Mouse (Mus musculus) urinary bladder, postnatal 10 days (tissue): ENCODE results near the gene Zfp445.
"Not testable (repeated sequence)": the region's sequence is repeated elsewhere in the genome, so short reads cannot be mapped to it uniquely, and the experiment has no call there.

Source experiments
- DNase-seq: peaks from one replicate; pipeline ENCODE4 v3.0.0; 2022; ENCODE audit warnings: low spot score

Gene Zfp445

DNA sequence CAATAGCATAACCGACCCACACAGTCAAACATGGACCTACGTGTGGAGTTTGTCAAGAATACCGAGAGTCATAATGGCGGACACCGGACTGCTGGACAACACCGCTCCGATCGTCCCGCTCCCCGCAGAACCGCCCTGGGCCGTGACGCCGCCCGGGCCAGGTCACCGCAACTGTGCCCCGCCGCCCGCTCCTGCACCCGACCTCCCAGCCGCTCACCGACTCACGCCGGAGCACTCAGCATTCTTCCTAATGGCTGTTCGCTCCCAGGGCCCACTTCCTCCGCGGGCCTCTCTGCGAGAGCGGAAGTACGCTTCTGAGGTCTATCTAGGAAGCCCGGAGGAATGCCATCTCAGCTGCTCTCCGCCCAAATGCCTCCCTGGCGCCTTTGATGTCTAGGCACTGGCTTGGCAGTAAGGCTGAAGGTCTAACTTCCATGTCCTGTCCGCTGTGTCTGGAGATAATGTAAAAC, at the start of gene Zfp445:
TSS of gene Zfp445 (minus strand) at position 310 of the 470 bp plus-strand sequence.
- peak; percentile 28 for DNase-seq

GRCm38 (mm10) chr9:122902717-122903535, 37.1 kb upstream of the Zfp445 start:
- no peak for DNase-seq

- DNase-seq: no peak
These were observed 35.2 kb upstream of the Zfp445 start for GRCm38 (mm10) chr9:122901047-122901446.

DNA sequence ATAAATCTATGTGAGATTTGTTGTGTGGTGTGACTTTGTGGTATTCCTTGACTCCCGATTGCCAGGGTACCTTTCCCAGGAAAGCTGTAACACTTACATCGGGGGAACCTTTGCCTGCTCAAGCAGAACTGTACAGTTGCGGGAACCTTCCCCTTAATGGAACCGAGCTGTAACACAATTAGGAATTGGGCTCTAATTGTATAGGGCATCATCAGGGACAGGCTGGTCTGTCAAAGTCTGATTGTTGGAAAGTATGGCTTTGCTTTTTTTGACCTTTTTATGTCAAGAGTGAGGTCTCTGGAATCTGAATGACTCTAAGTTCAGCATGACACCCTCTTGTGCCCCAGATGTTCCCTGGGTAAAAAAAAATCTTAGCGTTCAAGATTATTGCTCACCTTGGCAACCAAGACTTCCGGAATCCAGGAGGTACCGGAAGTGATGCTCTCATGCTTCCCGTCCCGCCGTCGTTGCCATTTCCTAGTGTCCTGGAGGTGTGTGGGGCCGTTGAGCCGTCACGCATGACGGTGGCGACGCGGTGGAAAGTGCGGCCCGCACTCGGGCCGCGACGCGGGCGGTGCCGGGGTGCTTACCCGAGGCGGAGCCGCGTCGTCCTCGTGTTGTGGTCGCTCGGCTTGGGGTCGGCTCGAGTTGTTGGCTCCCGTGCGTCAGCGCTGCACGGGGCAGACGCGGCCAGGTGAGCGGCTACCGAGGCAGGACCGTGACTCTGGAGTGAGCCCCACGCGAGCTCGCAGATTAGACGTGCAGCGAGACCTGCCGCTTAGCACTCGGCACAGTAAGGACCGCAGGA, 20.8 kb upstream of the Zfp445 start:
- DNase-seq: no peak

DNA sequence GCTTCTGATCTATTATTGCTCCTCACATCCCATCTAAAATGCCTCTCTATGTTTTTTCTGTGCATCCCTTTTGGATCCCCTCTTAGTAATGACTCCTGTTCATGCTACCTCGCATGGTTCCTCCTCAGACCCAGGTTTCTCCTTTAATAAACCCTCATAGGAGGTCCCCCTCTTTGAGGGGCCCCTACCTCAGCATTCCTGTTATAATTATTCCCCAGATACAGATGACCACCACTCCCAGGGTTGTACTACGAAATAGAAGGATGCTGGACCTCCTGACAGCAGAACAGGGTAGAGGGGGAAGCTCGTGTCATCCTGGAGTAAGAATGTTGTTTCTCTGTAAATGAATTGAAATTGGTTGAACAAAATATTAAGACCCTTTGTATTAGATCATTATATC, 19.6 kb upstream of the Zfp445 start, which contains the start of gene Zkscan7:
TSS of gene Zkscan7 (plus strand) at position 301 of the 400 bp plus-strand sequence.
- no peak for DNase-seq

DNA sequence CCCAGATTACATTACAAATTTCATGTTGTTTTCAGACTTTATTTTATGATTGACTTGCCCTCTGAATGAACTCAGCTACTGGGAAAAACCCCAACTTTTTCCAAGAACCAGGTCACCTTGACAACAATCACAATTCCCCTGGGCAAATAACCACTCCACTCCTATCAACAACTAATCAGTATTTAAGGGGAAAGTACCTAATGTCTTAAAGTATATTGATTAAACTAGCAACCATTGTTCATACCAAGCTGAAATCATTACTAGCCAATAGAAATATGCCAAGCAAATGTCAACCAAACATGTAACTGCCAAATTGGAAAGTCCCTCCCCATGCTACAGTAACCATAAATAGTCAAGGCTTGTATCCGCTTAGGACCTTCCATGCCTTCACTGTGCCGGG, 9.3 kb upstream of the Zfp445 start:
- DNase-seq: no peak

DNA sequence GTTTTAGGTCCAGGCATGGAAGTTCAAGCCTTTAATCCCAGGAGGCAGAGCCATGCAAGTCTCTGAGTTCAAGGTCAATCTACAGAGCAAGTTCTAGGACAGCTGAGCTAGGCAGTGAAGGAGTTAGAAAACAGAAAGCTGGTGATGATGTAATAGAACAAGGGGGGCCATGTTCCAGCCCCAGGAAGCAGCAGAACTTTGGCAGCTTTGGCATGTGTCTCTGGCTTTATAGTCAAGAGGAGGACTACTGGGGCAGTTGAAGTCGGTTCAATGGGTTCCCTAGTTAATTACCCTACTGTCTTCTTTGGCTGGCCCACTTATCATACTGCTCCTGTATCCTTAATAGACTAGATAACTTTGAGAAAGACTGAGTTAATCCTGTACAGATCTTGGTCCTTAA, 8.8 kb upstream of the Zfp445 start:
- DNase-seq: no peak

GRCm38 (mm10) chr9:122872595-122872994, 6.8 kb upstream of the Zfp445 start:
- DNase-seq: no peak

DNA sequence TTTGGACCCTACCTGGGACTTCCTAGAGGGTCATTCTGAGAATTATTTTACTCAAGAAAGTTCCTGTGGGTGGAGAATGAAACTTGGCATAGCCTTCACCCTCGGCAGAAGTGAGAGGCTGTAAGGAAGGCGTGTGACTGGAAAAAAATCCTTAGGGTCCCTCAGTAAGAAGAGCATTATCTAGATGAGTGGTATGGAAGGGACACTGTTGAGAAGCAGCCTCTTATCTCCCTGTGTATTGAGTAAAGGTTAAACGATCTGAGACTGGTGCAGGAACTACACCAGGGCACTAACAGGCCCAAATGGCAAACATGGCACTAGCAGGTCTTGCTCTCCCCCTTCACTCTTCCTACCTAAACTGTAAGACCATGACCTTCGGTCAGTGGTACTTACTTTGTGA, 386 bp upstream of the Zfp445 start:
- no peak for DNase-seq

GRCm38 (mm10) chr9:122864848-122865247, 958 bp downstream of the Zfp445 start:
- DNase-seq: no peak

DNA sequence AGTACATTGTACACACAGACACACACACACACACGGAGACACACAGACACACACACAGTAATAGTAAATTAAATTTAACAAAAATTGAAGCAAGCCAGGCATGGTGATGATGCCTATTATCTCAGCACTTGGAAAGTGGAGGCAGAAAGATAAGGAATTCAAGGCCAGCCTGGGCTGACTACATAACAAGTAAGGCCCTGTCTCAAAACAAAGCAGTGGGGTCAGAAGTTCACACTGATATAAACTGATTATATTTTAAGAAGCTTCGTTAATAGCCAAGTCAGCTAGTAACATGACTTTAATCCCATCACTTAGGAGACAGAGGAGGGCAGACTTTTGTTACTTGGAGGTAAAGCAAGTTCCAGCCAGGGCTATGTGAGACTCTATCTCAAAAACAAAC, 2.1 kb downstream of the Zfp445 start:
- DNase-seq: no peak

DNA sequence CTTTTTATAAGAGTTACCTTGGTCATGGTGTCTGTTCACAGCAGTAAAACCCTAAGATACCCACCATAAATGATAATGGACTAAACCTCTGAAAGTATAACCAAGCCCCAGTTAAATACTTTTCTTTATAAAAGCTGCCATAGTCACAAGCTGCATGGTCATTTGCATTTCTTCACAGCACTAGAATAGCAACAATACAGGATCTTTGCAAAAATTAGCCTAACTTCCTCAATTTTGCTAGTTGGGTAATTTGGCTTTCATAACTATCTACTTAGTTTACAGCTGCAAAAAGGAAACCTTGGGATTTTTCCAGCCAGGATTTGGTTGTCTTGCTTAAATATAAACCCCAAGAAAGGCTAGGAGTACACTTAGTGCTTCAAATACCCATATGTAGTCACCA, 5.1 kb downstream of the Zfp445 start:
- DNase-seq: no peak

GRCm38 (mm10) chr9:122856716-122857115, 9.1 kb downstream of the Zfp445 start:
- no peak for DNase-seq

GRCm38 (mm10) chr9:122855617-122856016, 10.2 kb downstream of the Zfp445 start:
- DNase-seq: no peak

DNA sequence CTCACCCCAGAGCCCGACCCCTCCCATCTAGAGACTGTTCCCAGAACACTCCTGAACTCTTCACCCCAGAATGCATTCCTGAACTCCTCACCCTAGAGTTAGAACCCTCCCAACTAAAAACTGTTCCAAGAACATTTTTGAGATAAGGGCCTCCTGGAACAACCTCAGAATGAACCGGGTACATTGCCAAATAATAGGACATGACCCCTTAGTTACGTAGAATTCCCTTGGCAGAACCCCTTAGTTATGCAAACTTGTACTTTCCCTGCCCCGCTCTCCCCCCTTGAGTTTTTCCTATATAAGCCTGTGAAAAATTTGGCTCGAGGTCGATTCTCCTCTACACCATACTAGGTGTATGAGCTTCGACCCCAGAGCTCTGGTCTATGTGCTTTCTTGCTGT, 10.7 kb downstream of the Zfp445 start:
- not testable (repeated sequence) for DNase-seq

DNA sequence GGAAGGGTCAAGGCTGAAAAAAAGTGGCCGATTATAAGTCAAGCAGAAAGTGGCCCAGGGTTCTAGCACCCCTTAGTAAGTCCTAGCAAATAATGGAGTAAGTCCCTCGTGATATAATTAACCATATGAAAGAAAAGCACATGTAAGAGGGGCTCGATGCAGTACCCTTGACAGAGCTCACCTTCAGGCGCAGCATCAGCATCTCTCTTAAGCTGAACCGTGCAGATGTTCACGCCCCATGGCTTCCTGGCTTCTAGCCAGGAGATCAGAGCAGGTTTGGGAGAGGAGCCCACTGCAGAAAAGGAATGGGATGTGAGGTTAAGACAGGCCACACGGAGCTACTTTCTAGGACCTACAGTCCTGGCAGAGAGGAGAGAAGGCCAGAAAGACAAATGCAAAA, 11.3 kb downstream of the Zfp445 start:
- no peak for DNase-seq

GRCm38 (mm10) chr9:122847811-122848311, 17.9 kb downstream of the Zfp445 start:
- DNase-seq: not testable (repeated sequence)

GRCm38 (mm10) chr9:122846156-122846555, 19.6 kb downstream of the Zfp445 start:
- no peak for DNase-seq

DNA sequence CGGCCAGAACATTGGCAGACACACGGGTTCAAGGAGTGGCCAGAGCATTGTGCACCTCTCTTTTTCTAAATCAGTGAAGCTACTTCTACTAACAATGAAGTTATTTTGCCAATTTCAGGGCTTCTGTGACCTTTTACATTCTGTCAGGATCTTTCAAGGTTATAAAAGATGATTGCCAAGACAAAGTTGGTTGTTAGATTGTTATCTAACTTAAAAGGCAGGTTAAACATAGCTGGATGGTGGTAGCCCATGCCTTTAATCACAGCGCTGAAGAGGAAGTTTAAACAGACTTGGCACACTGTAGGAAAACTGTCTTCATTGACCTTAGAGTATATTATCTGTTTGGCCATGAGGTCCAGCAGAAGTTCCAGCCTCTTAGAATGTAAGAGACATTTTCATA, 20.2 kb downstream of the Zfp445 start:
- no peak for DNase-seq

- no peak for DNase-seq
These were observed 22.0 kb downstream of the Zfp445 start, which contains the start of gene Gm35549 for GRCm38 (mm10) chr9:122843760-122844159. Gm35549 (minus strand) TSS chr9:122844035.

DNA sequence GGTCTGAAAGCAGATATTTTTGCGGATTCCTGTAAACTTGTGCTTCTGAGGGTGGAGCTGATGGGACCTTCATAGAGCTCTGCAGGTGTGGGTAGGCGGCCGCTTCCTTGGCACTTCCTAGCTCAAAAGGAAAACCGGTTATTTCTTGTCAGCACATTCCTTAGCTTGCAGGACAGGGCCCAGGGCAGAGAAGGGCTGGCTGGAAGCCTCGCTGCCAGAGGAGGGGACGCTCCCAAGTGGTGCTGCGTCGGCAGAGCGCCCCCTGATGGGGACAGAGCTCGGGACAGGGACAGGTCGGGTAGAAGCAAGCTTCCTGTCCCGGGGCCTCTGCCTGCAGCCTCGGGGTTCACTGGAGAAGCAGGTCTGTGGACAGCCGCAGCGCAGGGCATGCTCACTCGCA, 28.1 kb downstream of the Zfp445 start:
- no peak for DNase-seq

GRCm38 (mm10) chr9:122837216-122837615, 28.6 kb downstream of the Zfp445 start:
- DNase-seq: no peak

DNA sequence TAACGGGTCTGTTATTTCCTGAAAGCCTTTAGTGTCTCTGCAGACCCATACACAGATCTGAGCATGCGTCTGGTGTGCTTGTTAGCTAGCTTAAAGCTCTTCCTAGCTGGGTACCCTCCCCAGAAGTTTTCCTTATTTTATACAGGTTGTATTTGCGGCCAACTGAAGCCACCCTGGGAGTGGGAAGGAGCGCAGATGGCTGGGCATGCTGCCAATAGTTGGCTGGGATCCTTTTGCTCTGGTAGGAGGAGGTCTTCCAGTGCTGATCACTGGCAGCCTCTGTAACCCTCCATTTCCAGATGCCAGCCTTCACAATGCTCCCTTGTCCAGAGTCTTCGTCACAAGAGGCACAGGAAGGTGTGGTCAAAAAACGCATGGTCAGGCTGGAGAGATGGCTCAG, 29.0 kb downstream of the Zfp445 start:
- DNase-seq: no peak
